Mouse (Mus musculus): ENCODE data around the gene Bub1. TPM values are rescaled to one million over a fixed set of nuclear protein-coding genes. Genes with fewer than 3 reads are reported as not detected.
A peak's percentile ranks its signal among the peaks of the same experiment; 100 is the strongest.

The Bub1 gene
- polyA plus RNA-seq, 1 experiment from 2014 or later: 126 TPM

- H3K4me1 ChIP-seq: no peaks in the 10 kb centered on the region
- H3K27me3 ChIP-seq (ENCODE audit: low read depth, poor library complexity, severe bottlenecking): no peaks in the 10 kb centered on the region
- no peak for DNase-seq (ENCODE audit: low spot score)
- WGBS: 94% methylated on average over 6 of the region's 6 CpGs
- peak overlapping the region; percentile 19; the same call in 1 of the 2 replicates for H3K27ac ChIP-seq
- H3K4me3 ChIP-seq: no peak overlapping the region
- H3K9me3 ChIP-seq (replicated peaks): no peaks in the 10 kb centered on the region
- peaks cover 77% of the 10 kb centered on the region for H3K36me3 ChIP-seq
Observed at GRCm38 (mm10) chr2:127760014-127760413, 71.7 kb downstream of the Bub1 start.

- no peak overlapping the region for H3K4me3 ChIP-seq
- H3K9me3 ChIP-seq (replicated peaks): no peaks in the 10 kb centered on the region
- no peaks in the 10 kb centered on the region for H3K27me3 ChIP-seq (ENCODE audit: low read depth, poor library complexity, severe bottlenecking)
- H3K36me3 ChIP-seq: peaks cover 74% of the 10 kb centered on the region
- 89% methylated on average over 5 of the region's 5 CpGs for WGBS
- no peaks in the 10 kb centered on the region for H3K4me1 ChIP-seq
- no peak for DNase-seq (ENCODE audit: low spot score)
- no peak overlapping the region for H3K27ac ChIP-seq
Observed at GRCm38 (mm10) chr2:127759157-127759880, 72.3 kb downstream of the Bub1 start.

GRCm38 (mm10) chr2:127757171-127757570, 74.5 kb downstream of the Bub1 start:
- no peak for DNase-seq (ENCODE audit: low spot score)
- Histone ChIP-seq H3K36me3 (peaks cover 61% of the 10 kb centered on the region), H3K4me3 (no peak overlapping the region), H3K27ac (no peak overlapping the region), H3K27me3 (ENCODE audit: low read depth, poor library complexity, severe bottlenecking) (no peaks in the 10 kb centered on the region), H3K9me3 (replicated peaks) (no peaks in the 10 kb centered on the region), H3K4me1 (no peaks in the 10 kb centered on the region)
- WGBS: 29% methylated on average over 8 of the region's 8 CpGs

DNA sequence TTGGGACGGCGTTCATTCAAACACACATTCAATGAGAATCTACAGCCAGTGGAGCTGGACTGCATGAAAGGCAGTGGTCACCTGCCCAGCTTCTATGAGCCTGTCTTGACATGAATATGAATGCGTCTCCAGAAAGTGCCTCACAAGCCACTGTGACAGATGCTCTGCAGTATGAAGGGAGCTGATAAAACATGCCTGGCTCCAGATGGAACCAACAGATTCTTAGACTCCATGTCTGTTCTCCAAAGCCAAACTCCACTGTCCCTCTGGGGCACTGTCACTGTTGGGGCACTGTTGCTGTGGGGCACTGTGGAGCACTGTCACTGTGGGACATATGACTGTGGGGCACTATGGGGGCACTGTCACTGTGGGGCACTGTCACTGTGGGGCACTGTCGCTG, 77.6 kb downstream of the Bub1 start:
- H3K9me3 ChIP-seq (replicated peaks): no peaks in the 10 kb centered on the region
- no peaks in the 10 kb centered on the region for H3K27me3 ChIP-seq (ENCODE audit: low read depth, poor library complexity, severe bottlenecking)
- no peak for DNase-seq (ENCODE audit: low spot score)
- no peak overlapping the region for H3K27ac ChIP-seq
- H3K36me3 ChIP-seq: peaks cover 34% of the 10 kb centered on the region
- H3K4me1 ChIP-seq: no peaks in the 10 kb centered on the region
- no peak overlapping the region for H3K4me3 ChIP-seq
- WGBS: 93% methylated on average over 4 of the region's 4 CpGs

- no peaks in the 10 kb centered on the region for H3K4me1 ChIP-seq
- WGBS: 80% methylated on average over 11 of the region's 11 CpGs
- H3K9me3 ChIP-seq (replicated peaks): no peaks in the 10 kb centered on the region
- DNase-seq (ENCODE audit: low spot score): no peak
- H3K4me3 ChIP-seq: no peak overlapping the region
- no peaks in the 10 kb centered on the region for H3K27me3 ChIP-seq (ENCODE audit: low read depth, poor library complexity, severe bottlenecking)
- H3K36me3 ChIP-seq: peaks cover 19% of the 10 kb centered on the region
- H3K27ac ChIP-seq: no peak overlapping the region
Observed at GRCm38 (mm10) chr2:127751849-127752610, 79.6 kb downstream of the Bub1 start.

Other genes starting within 250 kb of the Bub1 start
- gene Zfp661, start 244.8 kb downstream of the Bub1 start, polyA plus RNA-seq (2016; fragmentation: Nextera tagmentation; extraction: Ambion mirVana): 5.9 and 6.9 TPM in 2 replicates
- gene Mrps5, start 244.6 kb downstream of the Bub1 start, polyA plus RNA-seq (2016; fragmentation: Nextera tagmentation; extraction: Ambion mirVana): 171 and 176 TPM in 2 replicates
- gene Mal, start 175.2 kb downstream of the Bub1 start, polyA plus RNA-seq (2016; fragmentation: Nextera tagmentation; extraction: Ambion mirVana): 0.10 and 0.43 TPM in 2 replicates
- 1.3 and 1.8 TPM in 2 replicates for gene Mall, start 101.9 kb downstream of the Bub1 start, polyA plus RNA-seq (2016; fragmentation: Nextera tagmentation; extraction: Ambion mirVana)
- gene Nphp1, start 43.0 kb downstream of the Bub1 start, polyA plus RNA-seq (2016; fragmentation: Nextera tagmentation; extraction: Ambion mirVana): 36.4 and 43.6 TPM in 2 replicates
- gene Mtln, start 39.4 kb downstream of the Bub1 start, polyA plus RNA-seq (2016; fragmentation: Nextera tagmentation; extraction: Ambion mirVana): 19.0 and 19.9 TPM in 2 replicates
- 0.20 and 0.31 TPM in 2 replicates for gene Acoxl, start 7.0 kb upstream of the Bub1 start, polyA plus RNA-seq (2016; fragmentation: Nextera tagmentation; extraction: Ambion mirVana)